Mouse (Mus musculus) kidney, adult 2 months (tissue): ENCODE data around the gene Ogn. TPM values are rescaled to one million over a fixed set of nuclear protein-coding genes. Genes with fewer than 3 reads are reported as not detected.
A peak's percentile ranks its signal among the peaks of the same experiment; 100 is the strongest.

Source experiments
- DNase-seq: peaks from one replicate; pipeline ENCODE4 v3.0.0; 2021
- H3K27ac ChIP-seq: fragments of 200-500 bp; 2 replicates; pipeline ENCODE4 v1.5.1; 2012; ENCODE audit warnings: low read depth, low read length, control low read depth, inconsistent platforms; ENCODE audit not compliant: insufficient read depth
- H3K27me3 ChIP-seq: fragments of 200-500 bp; replicated peaks from 2 replicates; pipeline ENCODE4 v1.6.1; 2012; ENCODE audit warnings: mild to moderate bottlenecking, moderate library complexity, low read length, inconsistent platforms; ENCODE audit not compliant: control insufficient read depth, insufficient read depth
- H3K36me3 ChIP-seq: fragments of 200-500 bp; 2 replicates; pipeline ENCODE4 v1.6.1; 2012; ENCODE audit warnings: mild to moderate bottlenecking, moderate library complexity, low read length, inconsistent platforms; ENCODE audit not compliant: control insufficient read depth, insufficient read depth
- H3K4me1 ChIP-seq: fragments of 200-500 bp; 2 replicates; pipeline ENCODE4 v1.6.1; 2011; ENCODE audit warnings: low read length; ENCODE audit not compliant: control insufficient read depth, insufficient read depth
- H3K4me3 ChIP-seq: fragments of 200-500 bp; 2 replicates; pipeline ENCODE4 v1.5.1; 2011; ENCODE audit warnings: mild to moderate bottlenecking, low read depth, low read length, control low read depth; ENCODE audit not compliant: insufficient read depth
- CTCF ChIP-seq: fragments of 200-500 bp; conservative IDR thresholded peaks from 2 replicates; pipeline ENCODE4 v1.5.1; 2011; ENCODE audit warnings: low read depth, mild to moderate bottlenecking, control low read depth, low read length, moderate library complexity, mixed read lengths; ENCODE audit not compliant: insufficient read depth, insufficient read length
- POLR2A ChIP-seq: fragments of 200-500 bp; IDR thresholded peaks from one replicate; pipeline ENCODE4 v1.6.1; 2011; ENCODE audit warnings: low read depth, low read length, control low read depth
- WGBS: fragments of 180-500 bp; shearing (Covaris S2); methylation state at CpG from one replicate; pipeline ENCODE4 v1.1.7; 2018; 5-methylcytosine and 5-hydroxymethylcytosine counted together
- polyA plus RNA-seq: library from polyadenylated mRNA; depleted of rRNA; stranded (reverse); fragments of >200 nt; gene quantifications from 2 replicates; pipeline ENCODE4 v1.2.3, GENCODE M21; 2012; rRNA removed

Ogn gene
- polyA plus RNA-seq, 1 experiment, result 10.9 TPM

- no peaks in the 10 kb centered on the region for H3K4me1 ChIP-seq
- H3K27ac ChIP-seq, result no peak overlapping the region
- no peaks in the 10 kb centered on the region for H3K27me3 ChIP-seq
- TF ChIP-seq POLR2A, result no peak
- 0 out of 2 replicates have a peak, but pooled peaks have one; percentile 1 for TF ChIP-seq CTCF
- no peak overlapping the region for H3K4me3 ChIP-seq
- DNase-seq, result peak; percentile 8
- WGBS, result 71% methylated on average over 2 of the region's 2 CpGs
- no peaks in the 10 kb centered on the region for H3K36me3 ChIP-seq
These were observed 37.1 kb downstream of the Ogn start for GRCm38 (mm10) chr13:49644731-49645529.

DNA sequence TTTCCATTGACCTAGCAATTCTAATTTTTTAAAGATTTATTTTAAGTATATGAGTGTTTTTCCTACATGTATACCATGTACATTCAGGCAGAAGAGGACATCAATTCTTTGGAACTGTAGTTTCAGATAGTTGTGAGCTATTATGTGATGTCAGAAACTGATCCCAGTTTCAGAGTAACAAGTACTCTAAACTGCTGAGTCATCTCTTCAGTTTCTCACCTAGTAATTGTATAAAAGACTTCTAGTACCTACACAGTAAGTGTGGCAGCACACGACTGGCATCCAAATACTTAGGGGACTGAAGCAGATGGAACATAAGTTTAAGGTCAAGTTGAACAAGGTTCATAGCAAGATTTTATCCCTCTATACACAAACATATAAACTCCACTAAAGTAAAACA lies 38.2 kb downstream of the Ogn start:
- Histone ChIP-seq H3K36me3 (no peaks in the 10 kb centered on the region), H3K27ac (no peak overlapping the region), H3K4me1 (no peaks in the 10 kb centered on the region), H3K27me3 (no peaks in the 10 kb centered on the region), H3K4me3 (no peak overlapping the region)
- no peak for DNase-seq
- 82% methylated on average over 1 of the region's 1 CpGs for WGBS
- TF ChIP-seq CTCF, result no peak
- no peak for TF ChIP-seq POLR2A

GRCm38 (mm10) chr13:49651136-49651535 lies 43.3 kb downstream of the Ogn start:
- WGBS, result 32% methylated on average over 2 of the region's 2 CpGs

DNA sequence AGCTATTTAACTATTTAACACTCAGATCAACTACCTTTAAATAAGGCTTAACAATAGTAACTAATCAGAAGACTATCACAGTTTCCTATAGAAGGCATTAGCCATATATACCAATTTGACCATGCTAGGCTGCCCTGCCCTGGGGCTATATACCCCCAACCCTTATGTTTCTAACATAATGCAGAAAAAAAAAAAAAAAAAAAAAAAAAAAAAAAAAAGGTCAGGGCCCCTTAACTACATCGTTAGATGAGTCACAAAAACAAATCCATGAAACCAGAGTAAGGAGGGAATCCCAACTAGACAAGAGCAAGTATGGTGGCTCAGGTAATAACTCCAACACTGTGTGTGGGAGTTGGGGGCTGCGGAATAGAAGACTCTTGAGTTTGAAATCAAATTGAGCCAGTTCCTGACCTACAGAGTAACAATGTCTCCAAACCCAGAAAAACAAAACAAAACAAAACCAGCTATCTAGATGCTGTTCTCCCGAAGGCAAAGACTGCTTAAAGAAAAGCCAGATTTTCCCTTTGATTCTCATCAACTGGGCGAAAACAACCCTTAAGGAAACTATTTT lies 44.0 kb downstream of the Ogn start:
- 1% methylated on average over 4 of the region's 4 CpGs for WGBS
- DNase-seq, result no peak
- no peak overlapping the region for H3K27ac ChIP-seq
- no peaks in the 10 kb centered on the region for H3K36me3 ChIP-seq
- H3K4me3 ChIP-seq, result no peak overlapping the region; the same call in 1 of the 2 replicates
- TF ChIP-seq CTCF, result no peak
- TF ChIP-seq POLR2A, result no peak
- H3K4me1 ChIP-seq, result no peaks in the 10 kb centered on the region
- no peaks in the 10 kb centered on the region for H3K27me3 ChIP-seq

More at GRCm38 (mm10) chr13:49651136-49651535, 43.3 kb downstream of the Ogn start:
- Histone ChIP-seq H3K36me3 (no peaks in the 10 kb centered on the region), H3K27ac (no peak overlapping the region), H3K4me1 (no peaks in the 10 kb centered on the region), H3K4me3 (no peak overlapping the region), H3K27me3 (no peaks in the 10 kb centered on the region)
- no peak for TF ChIP-seq POLR2A
- no peak for TF ChIP-seq CTCF
- no peak for DNase-seq

GRCm38 (mm10) chr13:49652481-49653179 lies 44.8 kb downstream of the Ogn start, which contains the start of the genes Cenpp and Nol8:
Gene Cenpp (minus strand): TSS chr13:49652785.
Gene Nol8 (plus strand): TSS chr13:49653078.
- Histone ChIP-seq H3K27me3 (no peaks in the 10 kb centered on the region), H3K36me3 (no peaks in the 10 kb centered on the region), H3K4me1 (no peaks in the 10 kb centered on the region), H3K4me3 (peak within 1 kb of the TSS; percentile 74), H3K27ac (peak within 1 kb of the TSS; percentile 40; the same call in 1 of the 2 replicates)
- TF ChIP-seq POLR2A (no peak), CTCF (no peak)
- DNase-seq, result peak; percentile 99
- under 1% methylated on average over 68 of the region's 68 CpGs for WGBS

- Histone ChIP-seq H3K4me3 (peak overlapping the region; percentile 58), H3K27me3 (no peaks in the 10 kb centered on the region), H3K36me3 (no peaks in the 10 kb centered on the region), H3K27ac (peak overlapping the region; percentile 40; the same call in 1 of the 2 replicates), H3K4me1 (no peaks in the 10 kb centered on the region)
- under 1% methylated on average over 16 of the region's 16 CpGs for WGBS
- no peak for TF ChIP-seq CTCF
- no peak for DNase-seq
These were observed 45.3 kb downstream of the Ogn start for GRCm38 (mm10) chr13:49653180-49653541.

Other genes starting within 250 kb of the Ogn start
- 6.5 and 7.1 TPM in 2 replicates for gene Ippk, start 186.8 kb upstream of the Ogn start, polyA plus RNA-seq
- not detected in 2 replicates for gene Tes3-ps, start 114.7 kb upstream of the Ogn start, polyA plus RNA-seq
- 2.0 and 3.0 TPM in 2 replicates for gene Ecm2, start 103.2 kb upstream of the Ogn start, polyA plus RNA-seq
- 0.56 and 1.0 TPM in 2 replicates for gene Aspn, start 63.6 kb upstream of the Ogn start, polyA plus RNA-seq
- gene Omd, start 25.6 kb upstream of the Ogn start, polyA plus RNA-seq, result 0.69 and 0.70 TPM in 2 replicates
- 0.17 and 0.34 TPM in 2 replicates for gene Cenpp, start 44.7 kb downstream of the Ogn start, polyA plus RNA-seq
- gene Nol8, start 45.0 kb downstream of the Ogn start, polyA plus RNA-seq, result 1.3 and 2.3 TPM in 2 replicates
- gene Iars, start 74.1 kb downstream of the Ogn start, polyA plus RNA-seq, result 16.9 and 19.5 TPM in 2 replicates
- not detected in 2 replicates for gene Gm30302, start 191.0 kb downstream of the Ogn start, polyA plus RNA-seq